In the genomic region with DNA sequence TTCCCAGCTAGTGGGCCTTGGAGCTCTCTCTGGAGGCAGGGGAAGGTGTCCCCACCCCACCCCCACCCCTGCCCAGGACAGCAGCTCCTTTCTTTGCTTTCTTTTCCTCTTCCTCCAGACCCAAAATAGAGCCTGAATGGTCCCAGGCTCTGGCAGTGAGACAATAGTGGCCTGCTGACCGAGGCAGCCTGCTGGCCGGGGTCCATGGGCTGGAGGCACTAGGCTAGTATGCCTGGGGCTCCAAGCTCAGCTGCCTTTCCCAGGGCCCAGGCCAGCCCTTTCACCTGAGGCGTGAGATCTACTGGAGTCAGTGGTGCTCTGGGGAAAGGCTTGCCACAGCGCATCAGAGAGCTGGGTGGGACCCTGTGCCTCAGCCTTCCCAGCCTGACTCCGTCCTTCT, we compare ENCODE assay signal across 8 mouse cellular contexts. TPM values are rescaled to one million over a fixed set of nuclear protein-coding genes. Genes with fewer than 3 reads are reported as not detected.
DNase-seq lines count a peak whose midpoint lies in the region; ATAC-seq and TF ChIP-seq lines count a peak whose summit lies in the region.

No protein-coding gene starts in this region.

- no peak for TF ChIP-seq CTCF in liver, adult 2 months (IDR thresholded peaks at IDR 0.05; ENCODE audit: low read depth, low read length)

- peaks cover 6% of the 10 kb centered on the region; the same call in 1 of the 2 replicates for H3K4me1 ChIP-seq in liver, adult 2 months (ENCODE audit: control insufficient read depth, insufficient read depth, low read length)
- H3K4me1 ChIP-seq in stomach, embryonic 16.5 days (ENCODE audit: control insufficient read depth, insufficient read depth, low read length), result peaks cover 44% of the 10 kb centered on the region

- no peak overlapping the region; the same call in 1 of the 2 replicates for H3K27ac ChIP-seq in liver, adult 2 months (replicated peaks; ENCODE audit: insufficient read depth, low read depth, low read length)
- peak overlapping the region; percentile 5; the same call in 1 of the 2 replicates for H3K27ac ChIP-seq in stomach, embryonic 16.5 days (ENCODE audit: low read length)

- H3K9ac ChIP-seq in liver, adult 2 months (ENCODE audit: low read depth, low read length), result 0 out of 2 replicates have a peak overlapping the region, but pooled peaks have one; percentile 6
- peak overlapping the region; percentile 24; the same call in 1 of the 2 replicates for H3K9ac ChIP-seq in stomach, embryonic 16.5 days (ENCODE audit: low read length)

- no peak for DNase-seq in liver, adult 2 months (ENCODE audit: extremely low read depth, low read depth, low spot score)
- no peak for DNase-seq in liver
- DNase-seq in fibroblast of lung, adult 2 months (ENCODE audit: low read depth), result peak; percentile 53
- peak; percentile 71 for DNase-seq in heart, postnatal 25 days (ENCODE audit: low spot score)
- DNase-seq in kidney, postnatal 4 days, result peak; percentile 60 to 73
- DNase-seq in lung, postnatal 25 days (ENCODE audit: low spot score), result peak; percentile 55
- DNase-seq in ovary, adult 18-20 months (ENCODE audit: low spot score), result no peak

- H3K9me3 ChIP-seq in stomach, embryonic 16.5 days (replicated peaks; ENCODE audit: control insufficient read depth, low read length), result no peaks in the 10 kb centered on the region

- H3K36me3 ChIP-seq in liver, adult 2 months (ENCODE audit: control insufficient read depth, insufficient read depth, low read length), result no peaks in the 10 kb centered on the region
- no peaks in the 10 kb centered on the region for H3K36me3 ChIP-seq in stomach, embryonic 16.5 days (ENCODE audit: control insufficient read depth, insufficient read depth, low read length)

- TF ChIP-seq POLR2A in liver, adult 2 months (IDR thresholded peaks at IDR 0.05; ENCODE audit: extremely low read depth, insufficient read depth, low read length), result no peak

- H3K27me3 ChIP-seq in liver, adult 2 months (ENCODE audit: control insufficient read depth, insufficient read depth, low read length), result no peaks in the 10 kb centered on the region
- H3K27me3 ChIP-seq in stomach, embryonic 16.5 days (ENCODE audit: control insufficient read depth, insufficient read depth, low read length), result no peaks in the 10 kb centered on the region

- intact Hi-C loops in heart, postnatal 25 days (cut with DNase I), result no loop called here

- no peaks in the 10 kb centered on the region for H3K79me2 ChIP-seq in liver, adult 2 months (ENCODE audit: control insufficient read depth, insufficient read depth, low read length)

- WGBS in liver, adult 2 months, result 58% methylated on average over 5 of the region's 5 CpGs
- WGBS in stomach, embryonic 16.5 days, result 66% methylated on average over 5 of the region's 5 CpGs

- ATAC-seq in stomach, embryonic 16.5 days (ENCODE audit: insufficient read depth, low FRiP score), result peak; percentile 37; the same call in 1 of the 2 replicates

- H3K4me2 ChIP-seq in stomach, embryonic 16.5 days (ENCODE audit: low read depth, low read length), result no peak overlapping the region

- H3K4me3 ChIP-seq in liver, adult 2 months (ENCODE audit: insufficient read depth, low read depth, low read length), result no peak overlapping the region
- no peak overlapping the region for H3K4me3 ChIP-seq in stomach, embryonic 16.5 days (replicated peaks; ENCODE audit: low read length)

RNA-seq across cellular contexts. Expression of gene Adgrg1, which starts 18.0 kb away (rescaled TPM):
- 0.55 and 2.3 TPM in 2 replicates for total RNA-seq in liver, adult 2 months (2014; rRNA removed)
- polyA plus RNA-seq in liver, adult 2 months (2012; rRNA removed), result 3.0 and 4.2 TPM in 2 replicates
- 10 to 100 TPM; 38.6 to 48.7 TPM for total RNA-seq in heart, postnatal 25 days (2021)
- polyA plus RNA-seq in stomach, embryonic 16.5 days (2015; fragmentation: Nextera tagmentation; extraction: Ambion mirVana), result 51.1 and 65.2 TPM in 2 replicates

RNA-seq across cellular contexts. Expression of gene Adgrg3, which starts 25.0 kb away (rescaled TPM):
- 3.0 and 5.0 TPM in 2 replicates for total RNA-seq in liver, adult 2 months (2014; rRNA removed)
- polyA plus RNA-seq in liver, adult 2 months (2012; rRNA removed), result 4.4 and 8.5 TPM in 2 replicates
- total RNA-seq in heart, postnatal 25 days (2021), result 1 to 10 TPM in 1 of 2 experiments, under 1 TPM in 1; 0.70 to 1.3 TPM
- 3.2 and 3.7 TPM in 2 replicates for polyA plus RNA-seq in stomach, embryonic 16.5 days (2015; fragmentation: Nextera tagmentation; extraction: Ambion mirVana)

Comparison
In these comparisons a context has a peak if more than half of its experiments do, and no peak if none do; other contexts are left out.
1. DNase-seq: peak in fibroblast of lung, adult 2 months (single experiment), heart, postnatal 25 days (single experiment), kidney, postnatal 4 days (2 of 2) and lung, postnatal 25 days (single experiment); none in liver, adult 2 months (single experiment), liver (single experiment) and ovary, adult 18-20 months (single experiment).
2. RNA of gene Adgrg1, which starts 18.0 kb away (total RNA-seq): 38.6 to 48.7 TPM in heart, postnatal 25 days; 0.55 to 2.3 TPM in liver, adult 2 months; every median in the first group is over 10 times any median in the second.